Mouse (Mus musculus): ENCODE data around the gene 2900011O08Rik.

The 2900011O08Rik gene

GRCm38 (mm10) chr16:14070471-14071169 is 84.2 kb downstream of the 2900011O08Rik start:
- no peak for DNase-seq

GRCm38 (mm10) chr16:14082925-14083324 is 96.5 kb downstream of the 2900011O08Rik start:
- no peak for DNase-seq

- DNase-seq = no peak
These were observed 101.8 kb downstream of the 2900011O08Rik start for GRCm38 (mm10) chr16:14088249-14088648.

GRCm38 (mm10) chr16:14089296-14089695 is 102.9 kb downstream of the 2900011O08Rik start:
- no peak for DNase-seq

GRCm38 (mm10) chr16:14091771-14092170 is 105.4 kb downstream of the 2900011O08Rik start:
- no peak for DNase-seq

GRCm38 (mm10) chr16:14105891-14106290 is 119.5 kb downstream of the 2900011O08Rik start:
- no peak for DNase-seq

- DNase-seq = no peak
These were observed 123.3 kb downstream of the 2900011O08Rik start for GRCm38 (mm10) chr16:14109651-14110230.

- no peak for DNase-seq
These were observed 124.5 kb downstream of the 2900011O08Rik start for GRCm38 (mm10) chr16:14110922-14111321.

- DNase-seq = no peak
These were observed 125.7 kb downstream of the 2900011O08Rik start for GRCm38 (mm10) chr16:14112133-14112532.

- no peak for DNase-seq
These were observed 126.3 kb downstream of the 2900011O08Rik start for GRCm38 (mm10) chr16:14112742-14113141.

GRCm38 (mm10) chr16:14117299-14117698 is 130.9 kb downstream of the 2900011O08Rik start:
- DNase-seq = no peak

GRCm38 (mm10) chr16:14120941-14121340 is 134.5 kb downstream of the 2900011O08Rik start:
- DNase-seq = peak; percentile 67

GRCm38 (mm10) chr16:14121563-14121962 is 135.2 kb downstream of the 2900011O08Rik start:
- DNase-seq = no peak

- DNase-seq = no peak
These were observed 136.2 kb downstream of the 2900011O08Rik start for GRCm38 (mm10) chr16:14122586-14122985.

GRCm38 (mm10) chr16:14123901-14124300 is 137.5 kb downstream of the 2900011O08Rik start:
- DNase-seq = no peak

GRCm38 (mm10) chr16:14124709-14125108 is 138.3 kb downstream of the 2900011O08Rik start:
- no peak for DNase-seq

- DNase-seq = no peak
These were observed 138.8 kb downstream of the 2900011O08Rik start for GRCm38 (mm10) chr16:14125253-14125652.

GRCm38 (mm10) chr16:14128977-14129376 is 142.6 kb downstream of the 2900011O08Rik start:
- DNase-seq = no peak

GRCm38 (mm10) chr16:14130796-14131195 is 144.4 kb downstream of the 2900011O08Rik start:
- no peak for DNase-seq

- DNase-seq = no peak
These were observed 145.0 kb downstream of the 2900011O08Rik start for GRCm38 (mm10) chr16:14131376-14131775.

- DNase-seq = no peak
These were observed 145.4 kb downstream of the 2900011O08Rik start for GRCm38 (mm10) chr16:14131838-14132237.

- no peak for DNase-seq
These were observed 148.6 kb downstream of the 2900011O08Rik start for GRCm38 (mm10) chr16:14135014-14135413.

GRCm38 (mm10) chr16:14137976-14138561 is 151.7 kb downstream of the 2900011O08Rik start:
- no peak for DNase-seq

GRCm38 (mm10) chr16:14139106-14139505 is 152.7 kb downstream of the 2900011O08Rik start:
- DNase-seq = no peak
